9 mouse cellular contexts compared by ENCODE assay signal in the genomic region with DNA sequence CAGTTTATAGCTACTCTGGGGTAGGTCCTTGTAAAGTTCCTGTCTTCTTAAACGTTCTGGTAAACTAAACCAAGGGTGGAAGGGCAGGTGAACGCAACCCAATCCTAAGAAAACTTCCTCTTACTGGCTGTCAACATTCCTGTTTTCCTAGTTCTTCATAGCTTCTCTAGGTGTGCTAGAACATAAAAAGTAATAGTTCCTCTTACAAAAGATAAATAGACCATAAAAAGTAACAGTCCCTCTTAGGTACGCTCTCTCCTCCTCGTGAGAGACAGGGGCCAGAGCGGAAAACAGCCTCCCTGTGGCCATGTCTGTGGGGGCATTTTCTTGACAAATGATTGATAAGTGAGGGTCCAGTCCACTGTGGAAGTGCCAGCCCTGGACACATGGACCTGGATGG. TPM values are rescaled to one million over a fixed set of nuclear protein-coding genes. Genes with fewer than 3 reads are reported as not detected.
DNase-seq lines count a peak whose midpoint lies in the region; ATAC-seq lines count a peak whose summit lies in the region.
"Had no signal": no experiment of that assay in that cellular context is flagged by ENCODE, and none has a peak within 500 bp of the region (broad histone marks: within the 10 kb centered on the region; RNA-seq: fewer than 3 reads in every experiment).

No protein-coding gene starts in this region.

- H3K9ac ChIP-seq in kidney, embryonic 15.5 days: peak overlapping the region; percentile 56
- 0 out of 2 replicates have a peak overlapping the region, but pooled peaks have one; percentile 74 for H3K9ac ChIP-seq in intestine, embryonic 14.5 days (ENCODE audit: low read length)
- peak overlapping the region; percentile 88; the same call in 1 of the 2 replicates for H3K9ac ChIP-seq in midbrain, embryonic 16.5 days (ENCODE audit: low read depth, low read length)

- H3K4me3 ChIP-seq in kidney, embryonic 15.5 days (replicated peaks): peak overlapping the region; percentile 58
- H3K4me3 ChIP-seq in intestine, embryonic 14.5 days (ENCODE audit: low read depth, low read length): peak overlapping the region; percentile 47
- peak overlapping the region; percentile 55 for H3K4me3 ChIP-seq in midbrain, embryonic 16.5 days (ENCODE audit: low read depth, low read length)

- H3K27ac ChIP-seq in kidney, embryonic 15.5 days: peak overlapping the region; percentile 67
- H3K27ac ChIP-seq in intestine, embryonic 14.5 days (ENCODE audit: low read depth): no peak overlapping the region
- peak overlapping the region; percentile 14; the same call in 1 of the 2 replicates for H3K27ac ChIP-seq in midbrain, embryonic 16.5 days (ENCODE audit: low read length)

- ATAC-seq in kidney, embryonic 15.5 days (replicated peaks; ENCODE audit: low FRiP score): 0 out of 2 replicates have a peak, but pooled peaks have one; percentile 13
- ATAC-seq in erythroblast, adult 5-6 weeks (replicated peaks; ENCODE audit: low FRiP score, poor library complexity, severe bottlenecking): peak; percentile 29; the same call in 1 of the 2 replicates
- no peak for ATAC-seq in intestine, embryonic 14.5 days (replicated peaks; ENCODE audit: low FRiP score, low TSS enrichment, low read depth)
- ATAC-seq in midbrain, embryonic 16.5 days: no peak

- peaks cover 13% of the 10 kb centered on the region for H3K4me1 ChIP-seq in kidney, embryonic 15.5 days
- peaks cover 8% of the 10 kb centered on the region for H3K4me1 ChIP-seq in intestine, embryonic 14.5 days (replicated peaks; ENCODE audit: control insufficient read depth, insufficient read depth, low read length)
- H3K4me1 ChIP-seq in midbrain, embryonic 16.5 days (ENCODE audit: control insufficient read depth, insufficient read depth, low read length): peaks cover 7% of the 10 kb centered on the region

- H3K36me3 ChIP-seq in kidney, embryonic 15.5 days: peaks cover 16% of the 10 kb centered on the region; the same call in 1 of the 2 replicates
- peaks cover 20% of the 10 kb centered on the region for H3K36me3 ChIP-seq in intestine, embryonic 14.5 days (ENCODE audit: control insufficient read depth, insufficient read depth, low read length)
- H3K36me3 ChIP-seq in midbrain, embryonic 16.5 days (ENCODE audit: control insufficient read depth, insufficient read depth, low read length): no peaks in the 10 kb centered on the region

- DNase-seq in kidney, postnatal 10 days: no peak
- DNase-seq in intestine, embryonic 14.5 days (ENCODE audit: low spot score): no peak
- no peak for DNase-seq in adrenal gland, adult (ENCODE audit: inconsistent age in 2 of 2, low spot score in 1 of 2)
- DNase-seq in left cerebral cortex, adult 8-10 months (ENCODE audit: low spot score in 2 of 2): no peak
- no peak for DNase-seq in adrenal gland, adult 8-10 months

- peak overlapping the region; percentile 92 for H3K4me2 ChIP-seq in kidney, embryonic 15.5 days
- H3K4me2 ChIP-seq in intestine, embryonic 14.5 days (ENCODE audit: low read length): peak overlapping the region; percentile 92
- peak overlapping the region; percentile 86 for H3K4me2 ChIP-seq in midbrain, embryonic 16.5 days (ENCODE audit: low read length)

- no peaks in the 10 kb centered on the region for H3K9me3 ChIP-seq in kidney, embryonic 15.5 days (replicated peaks)
- no peaks in the 10 kb centered on the region for H3K9me3 ChIP-seq in intestine, embryonic 14.5 days (ENCODE audit: control insufficient read depth, low read length)
- no peaks in the 10 kb centered on the region for H3K9me3 ChIP-seq in midbrain, embryonic 16.5 days (replicated peaks; ENCODE audit: control insufficient read depth, low read length, poor library complexity, severe bottlenecking)

- H3K27me3 ChIP-seq in kidney, embryonic 15.5 days: no peaks in the 10 kb centered on the region
- no peaks in the 10 kb centered on the region for H3K27me3 ChIP-seq in intestine, embryonic 14.5 days (replicated peaks; ENCODE audit: control insufficient read depth, insufficient read depth, low read length)
- H3K27me3 ChIP-seq in midbrain, embryonic 16.5 days (ENCODE audit: control insufficient read depth, insufficient read depth, low read depth, low read length): no peaks in the 10 kb centered on the region

- 28% methylated on average over 5 of the region's 5 CpGs for WGBS in kidney, embryonic 15.5 days
- 42% methylated on average over 5 of the region's 5 CpGs for WGBS in intestine, embryonic 14.5 days
- WGBS in midbrain, embryonic 16.5 days: 75% methylated on average over 5 of the region's 5 CpGs

RNA-seq across cellular contexts. Expression of gene Tbccd1, which starts 12.6 kb away (rescaled TPM):
- 33.3 and 34.7 TPM in 2 replicates for polyA plus RNA-seq in kidney, embryonic 15.5 days (2015; fragmentation: Nextera tagmentation; extraction: Ambion mirVana)
- total RNA-seq in erythroblast, adult 5-6 weeks (2015; ENCODE audit: low replicate concordance): 12.5 and 13.6 TPM in 2 replicates
- total RNA-seq in erythroblast, adult 5-6 weeks (2017; ENCODE audit: low replicate concordance): 21.0 and 21.3 TPM in 2 replicates
- polyA plus RNA-seq in intestine, embryonic 14.5 days (2014; fragmentation: Nextera tagmentation; extraction: Ambion mirVana): 28.9 and 31.9 TPM in 2 replicates
- 20.5 and 24.0 TPM in 2 replicates for polyA plus RNA-seq in midbrain, embryonic 16.5 days (2015; fragmentation: Nextera tagmentation; extraction: Ambion mirVana)
- 10 to 100 TPM; 14.1 to 16.4 (median 14.6) TPM for total RNA-seq in left cerebral cortex, adult 8-10 months (2022)
- total RNA-seq in adrenal gland, adult 8-10 months (2022): 10 to 100 TPM; 19.2 to 26.1 (median 23.1) TPM

RNA-seq across cellular contexts. Expression of gene Dnajb11, which starts 12.8 kb away (rescaled TPM):
- polyA plus RNA-seq in kidney, embryonic 15.5 days (2015; fragmentation: Nextera tagmentation; extraction: Ambion mirVana): 118 and 124 TPM in 2 replicates
- total RNA-seq in erythroblast, adult 5-6 weeks (2015; ENCODE audit: low replicate concordance): 27.2 and 43.8 TPM in 2 replicates
- 42.3 and 65.0 TPM in 2 replicates for total RNA-seq in erythroblast, adult 5-6 weeks (2017; ENCODE audit: low replicate concordance)
- 83.1 and 94.1 TPM in 2 replicates for polyA plus RNA-seq in intestine, embryonic 14.5 days (2014; fragmentation: Nextera tagmentation; extraction: Ambion mirVana)
- 97.4 and 97.7 TPM in 2 replicates for polyA plus RNA-seq in midbrain, embryonic 16.5 days (2015; fragmentation: Nextera tagmentation; extraction: Ambion mirVana)
- 10 to 100 TPM; 46.6 to 55.6 (median 51.9) TPM for total RNA-seq in left cerebral cortex, adult 8-10 months (2022)
- 10 to 100 TPM; 55.9 to 75.2 (median 64.1) TPM for total RNA-seq in adrenal gland, adult 8-10 months (2022)

RNA-seq across cellular contexts. Expression of gene Crygs, which starts 33.5 kb away (rescaled TPM):
- 0.19 and 0.25 TPM in 2 replicates for polyA plus RNA-seq in kidney, embryonic 15.5 days (2015; fragmentation: Nextera tagmentation; extraction: Ambion mirVana)
- not detected in 2 replicates for total RNA-seq in erythroblast, adult 5-6 weeks (2015; ENCODE audit: low replicate concordance)
- not detected in 2 replicates for total RNA-seq in erythroblast, adult 5-6 weeks (2017; ENCODE audit: low replicate concordance)
- not detected in 2 replicates for polyA plus RNA-seq in intestine, embryonic 14.5 days (2014; fragmentation: Nextera tagmentation; extraction: Ambion mirVana)
- not detected in 2 replicates for polyA plus RNA-seq in midbrain, embryonic 16.5 days (2015; fragmentation: Nextera tagmentation; extraction: Ambion mirVana)
- not detected for total RNA-seq in left cerebral cortex, adult 8-10 months (2022)
- not detected for total RNA-seq in adrenal gland, adult 8-10 months (2022)
- total RNA-seq: ES-E14 had no signal

RNA-seq across cellular contexts. Expression of gene Ahsg, which starts 46.2 kb away (rescaled TPM):
- polyA plus RNA-seq in kidney, embryonic 15.5 days (2015; fragmentation: Nextera tagmentation; extraction: Ambion mirVana): 10.8 and 32.4 TPM in 2 replicates
- not detected in 2 replicates for total RNA-seq in erythroblast, adult 5-6 weeks (2015; ENCODE audit: low replicate concordance)
- not detected in 2 replicates for total RNA-seq in erythroblast, adult 5-6 weeks (2017; ENCODE audit: low replicate concordance)
- 0.36 and 0.43 TPM in 2 replicates for polyA plus RNA-seq in intestine, embryonic 14.5 days (2014; fragmentation: Nextera tagmentation; extraction: Ambion mirVana)
- not detected in 2 replicates for polyA plus RNA-seq in midbrain, embryonic 16.5 days (2015; fragmentation: Nextera tagmentation; extraction: Ambion mirVana)
- under 1 TPM in 1 of 4 experiments, not detected in 3; 0.30 TPM for total RNA-seq in left cerebral cortex, adult 8-10 months (2022)
- total RNA-seq in adrenal gland, adult 8-10 months (2022): 1 to 10 TPM; 6.1 to 8.4 (median 7.2) TPM

Comparison
In these comparisons a context has a peak if more than half of its experiments do, and no peak if none do; other contexts are left out.
1. ATAC-seq: peak in kidney, embryonic 15.5 days (single experiment) and erythroblast, adult 5-6 weeks (single experiment); none in intestine, embryonic 14.5 days (single experiment) and midbrain, embryonic 16.5 days (single experiment).
2. Peak in every context shown above with its lines, with median percentiles within 50 percentile points of each other: H3K4me2 ChIP-seq, H3K4me3 ChIP-seq and H3K9ac ChIP-seq.